Mouse (Mus musculus) embryonic fibroblast, embryonic 13.5 days (primary cell): ENCODE results near the gene Olfr304.

ENCODE experiments used
- CTCF ChIP-seq: IDR thresholded peaks from 2 replicates; pipeline ENCODE4 v1.5.1; 2011; ENCODE audit warnings: mild to moderate bottlenecking, control low read depth, low read length, moderate library complexity, borderline replicate concordance; ENCODE audit not compliant: insufficient read depth
- POLR2A ChIP-seq: IDR thresholded peaks from 2 replicates; pipeline ENCODE4 v1.6.1; 2011; ENCODE audit warnings: low read depth, mild to moderate bottlenecking, control low read depth, low read length, moderate library complexity

DNA sequence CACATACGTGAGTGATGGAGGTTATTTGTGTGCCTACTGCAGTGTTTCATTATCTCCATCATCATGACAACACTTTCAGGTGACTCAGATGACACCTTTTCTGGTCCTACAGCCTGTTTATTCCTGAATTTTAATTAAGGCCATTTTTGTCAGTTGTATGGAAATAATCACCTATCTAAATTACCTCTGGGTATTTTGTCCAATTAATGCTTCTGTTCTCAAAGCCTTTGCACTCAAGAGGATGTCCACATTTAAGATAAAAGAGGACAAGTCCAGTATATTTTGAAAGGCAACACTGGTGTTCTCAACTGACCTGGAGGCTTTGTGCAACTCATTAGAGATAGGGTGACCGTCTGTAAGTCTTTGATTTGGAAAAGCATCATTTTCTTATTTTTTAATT lies 17.1 kb upstream of the Olfr304 start, which contains the start of gene Olfr301:
- TF ChIP-seq CTCF (no peak), POLR2A (no peak)
